Mouse (Mus musculus) small intestine, adult 2 months (tissue): ENCODE results near the gene E130308A19Rik.

Source experiments
- CTCF ChIP-seq: fragments of 200-500 bp; IDR thresholded peaks from 2 replicates; pipeline ENCODE4 v1.5.1; 2012; ENCODE audit warnings: low read depth, mild to moderate bottlenecking, control low read depth, inconsistent platforms, low read length, moderate library complexity, mixed read lengths; ENCODE audit not compliant: insufficient replicate concordance, insufficient read length; ENCODE audit errors: extremely low read depth
- POLR2A ChIP-seq: fragments of 200-500 bp; IDR thresholded peaks from 2 replicates; pipeline ENCODE4 v1.6.1; 2012; ENCODE audit warnings: low read depth, mild to moderate bottlenecking, control low read depth, inconsistent platforms, low read length, moderate library complexity

DNA sequence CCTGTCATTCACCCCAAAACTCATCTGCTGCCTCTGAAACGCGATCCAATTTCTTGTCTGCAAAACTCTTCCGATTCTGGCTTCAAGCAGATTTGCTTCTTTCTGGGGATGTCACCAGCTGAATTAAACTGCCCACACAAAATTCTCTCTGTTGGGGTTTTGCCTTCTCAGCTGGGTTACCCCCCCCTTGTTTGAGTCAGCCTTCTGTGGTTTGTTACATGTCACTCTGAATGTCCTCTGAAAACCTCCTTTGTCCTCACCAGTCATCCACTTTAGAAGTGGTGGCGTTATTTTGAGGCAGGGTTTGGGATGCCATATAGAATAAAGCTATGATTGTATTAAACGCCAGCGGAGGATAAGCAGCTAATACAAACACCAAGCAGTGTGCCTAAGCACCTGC, 176.1 kb downstream of the E130308A19Rik start:
- TF ChIP-seq CTCF (no peak), POLR2A (no peak)
